Mouse (Mus musculus) embryo, embryonic 11.5 days (tissue): ENCODE data around the gene Bsdc1.
A peak's percentile ranks its signal among the peaks of the same experiment; 100 is the strongest.

Experiments used
- DNase-seq: peaks from one replicate; pipeline ENCODE4 v3.0.0-alpha.2; 2012; ENCODE audit warnings: low read depth, low spot score

The Bsdc1 gene

GRCm38 (mm10) chr4:129479863-129480262 is 18.5 kb downstream of the Bsdc1 start:
- no peak for DNase-seq

GRCm38 (mm10) chr4:129481090-129481489 is 19.7 kb downstream of the Bsdc1 start:
- no peak for DNase-seq

- no peak for DNase-seq
Measured at GRCm38 (mm10) chr4:129490972-129491880, 29.8 kb downstream of the Bsdc1 start, which contains the start of the genes Tssk3 and Fam229a. Gene Tssk3 (minus strand): TSS chr4:129491022. Gene Fam229a (plus strand): TSS chr4:129491190.

- DNase-seq: no peak
Measured at GRCm38 (mm10) chr4:129494681-129495080, 33.3 kb downstream of the Bsdc1 start.

GRCm38 (mm10) chr4:129495672-129496562 is 34.5 kb downstream of the Bsdc1 start:
- no peak for DNase-seq

GRCm38 (mm10) chr4:129496631-129497030 is 35.2 kb downstream of the Bsdc1 start:
- no peak for DNase-seq

- no peak for DNase-seq
Measured at GRCm38 (mm10) chr4:129498941-129499340, 37.6 kb downstream of the Bsdc1 start.

GRCm38 (mm10) chr4:129500017-129500416 is 38.6 kb downstream of the Bsdc1 start:
- no peak for DNase-seq

- DNase-seq: peak; percentile 84
Measured at GRCm38 (mm10) chr4:129500607-129501566, 39.5 kb downstream of the Bsdc1 start.

- no peak for DNase-seq
Measured at GRCm38 (mm10) chr4:129502327-129502888, 41.0 kb downstream of the Bsdc1 start.

GRCm38 (mm10) chr4:129502901-129503444 is 41.6 kb downstream of the Bsdc1 start:
- no peak for DNase-seq

- DNase-seq: no peak
Measured at GRCm38 (mm10) chr4:129505511-129505910, 44.1 kb downstream of the Bsdc1 start.

- no peak for DNase-seq
Measured at GRCm38 (mm10) chr4:129507434-129508236, 46.3 kb downstream of the Bsdc1 start.

- DNase-seq: no peak
Measured at GRCm38 (mm10) chr4:129508237-129508515, 46.8 kb downstream of the Bsdc1 start.

- DNase-seq: no peak
Measured at GRCm38 (mm10) chr4:129508834-129509600, 47.6 kb downstream of the Bsdc1 start.

GRCm38 (mm10) chr4:129509650-129510049 is 48.3 kb downstream of the Bsdc1 start:
- DNase-seq: no peak

- no peak for DNase-seq
Measured at GRCm38 (mm10) chr4:129510723-129511412, 49.5 kb downstream of the Bsdc1 start.

- no peak for DNase-seq
Measured at GRCm38 (mm10) chr4:129511413-129512096, 50.2 kb downstream of the Bsdc1 start.
